Mouse (Mus musculus): ENCODE results near the gene Agap3.
A peak's percentile ranks its signal among the peaks of the same experiment; 100 is the strongest.

The Agap3 gene

GRCm38 (mm10) chr5:24452030-24452690 lies at the start of gene Agap3:
Gene Agap3 (plus strand): TSS chr5:24452177.
- peak; percentile 67 to 71 for DNase-seq (ENCODE audit: low spot score in 2 of 2)

GRCm38 (mm10) chr5:24404594-24405360 lies 47.2 kb upstream of the Agap3 start:
- no peak for DNase-seq (ENCODE audit: low spot score in 2 of 2)

- no peak for DNase-seq (ENCODE audit: low spot score in 2 of 2)
Measured at GRCm38 (mm10) chr5:24405389-24405876, 46.5 kb upstream of the Agap3 start.

GRCm38 (mm10) chr5:24408651-24409050 lies 43.3 kb upstream of the Agap3 start:
- no peak for DNase-seq (ENCODE audit: low spot score in 2 of 2)

- DNase-seq (ENCODE audit: low spot score in 2 of 2) = no peak
Measured at GRCm38 (mm10) chr5:24409466-24409865, 42.5 kb upstream of the Agap3 start.

- DNase-seq (ENCODE audit: low spot score in 2 of 2) = no peak
Measured at GRCm38 (mm10) chr5:24412063-24412462, 39.9 kb upstream of the Agap3 start.

- DNase-seq (ENCODE audit: low spot score in 2 of 2) = no peak
Measured at GRCm38 (mm10) chr5:24413042-24413693, 38.8 kb upstream of the Agap3 start, which contains the start of gene Asic3. Gene Asic3 (plus strand): TSS chr5:24413392.

GRCm38 (mm10) chr5:24413938-24414337 lies 38.0 kb upstream of the Agap3 start:
- no peak for DNase-seq (ENCODE audit: low spot score in 2 of 2)

GRCm38 (mm10) chr5:24416222-24416736 lies 35.7 kb upstream of the Agap3 start:
- DNase-seq (ENCODE audit: low spot score in 2 of 2) = peak; percentile 74 to 80

GRCm38 (mm10) chr5:24417587-24417986 lies 34.4 kb upstream of the Agap3 start:
- DNase-seq (ENCODE audit: low spot score in 2 of 2) = no peak

- DNase-seq (ENCODE audit: low spot score in 2 of 2) = no peak
Measured at GRCm38 (mm10) chr5:24420381-24420780, 31.6 kb upstream of the Agap3 start.

GRCm38 (mm10) chr5:24423129-24424003 lies 28.6 kb upstream of the Agap3 start, which contains the start of the genes Cdk5 and Slc4a2:
Gene Cdk5 (minus strand): TSS chr5:24423530.
Gene Slc4a2 (plus strand): TSS chr5:24423837.
- DNase-seq (ENCODE audit: low spot score in 2 of 2) = peak; percentile 100

GRCm38 (mm10) chr5:24424004-24424781 lies 27.8 kb upstream of the Agap3 start:
- no peak for DNase-seq (ENCODE audit: low spot score in 2 of 2)

- peak; percentile 85 for DNase-seq (ENCODE audit: low spot score in 2 of 2)
Measured at GRCm38 (mm10) chr5:24424861-24425411, 27.0 kb upstream of the Agap3 start.

- DNase-seq (ENCODE audit: low spot score in 2 of 2) = peak in 1 of 2 experiments; percentile 55
Measured at GRCm38 (mm10) chr5:24425421-24426036, 26.4 kb upstream of the Agap3 start.

- DNase-seq (ENCODE audit: low spot score in 2 of 2) = no peak
Measured at GRCm38 (mm10) chr5:24426037-24426432, 25.9 kb upstream of the Agap3 start.

- no peak for DNase-seq (ENCODE audit: low spot score in 2 of 2)
Measured at GRCm38 (mm10) chr5:24426556-24427284, 25.3 kb upstream of the Agap3 start.

- DNase-seq (ENCODE audit: low spot score in 2 of 2) = no peak
Measured at GRCm38 (mm10) chr5:24427285-24427633, 24.7 kb upstream of the Agap3 start.

- no peak for DNase-seq (ENCODE audit: low spot score in 2 of 2)
Measured at GRCm38 (mm10) chr5:24427981-24428402, 24.0 kb upstream of the Agap3 start.
